Mouse (Mus musculus) cerebellum, postnatal 4 days (tissue): ENCODE measurements around the gene Nup188.

Experiments used
- DNase-seq, 2 experiments: peaks; one replicate each; pipeline ENCODE4 v3.0.0; 2022; ENCODE audit warnings: low spot score in 2 of 2, mixed read lengths in 1 of 2

Gene Nup188

GRCm38 (mm10) chr2:30286192-30287026 lies at the start of gene Nup188, which contains the start of gene Dolk:
TSS of gene Nup188 (plus strand) at chr2:30286397.
TSS of gene Dolk (minus strand) at chr2:30286334.
- peak; percentile 96 to 98 for DNase-seq

- DNase-seq = no peak
These were observed 49.6 kb upstream of the Nup188 start for GRCm38 (mm10) chr2:30236426-30237198.

- DNase-seq = peak; percentile 99 to 100
These were observed 48.9 kb upstream of the Nup188 start, which contains the start of gene Lrrc8a for GRCm38 (mm10) chr2:30237199-30237880. TSS of gene Lrrc8a (plus strand) at chr2:30237715.

DNA sequence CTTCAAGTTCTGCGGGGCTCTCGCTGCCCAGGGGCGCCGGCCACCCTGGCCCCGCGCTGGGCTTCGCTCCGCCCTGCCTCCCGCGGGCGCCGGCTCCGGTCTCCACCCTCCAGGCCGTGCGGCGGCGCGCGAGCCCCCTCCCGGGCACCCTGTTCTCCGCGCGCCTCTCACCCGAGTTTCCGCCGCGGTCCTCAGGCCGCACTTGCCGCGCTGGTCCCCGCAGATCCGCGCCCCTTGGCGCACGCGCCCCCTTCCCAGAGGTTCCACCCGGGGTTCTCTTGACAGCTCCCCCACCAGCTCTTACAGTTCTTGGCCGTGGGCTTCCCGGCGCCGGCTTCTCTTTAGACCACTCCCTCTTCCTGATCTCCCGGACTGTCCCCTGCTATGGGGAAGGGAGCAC lies 48.3 kb upstream of the Nup188 start:
- DNase-seq = peak in 1 of 2 experiments; percentile 67

GRCm38 (mm10) chr2:30238906-30239465 lies 47.2 kb upstream of the Nup188 start:
- no peak for DNase-seq

DNA sequence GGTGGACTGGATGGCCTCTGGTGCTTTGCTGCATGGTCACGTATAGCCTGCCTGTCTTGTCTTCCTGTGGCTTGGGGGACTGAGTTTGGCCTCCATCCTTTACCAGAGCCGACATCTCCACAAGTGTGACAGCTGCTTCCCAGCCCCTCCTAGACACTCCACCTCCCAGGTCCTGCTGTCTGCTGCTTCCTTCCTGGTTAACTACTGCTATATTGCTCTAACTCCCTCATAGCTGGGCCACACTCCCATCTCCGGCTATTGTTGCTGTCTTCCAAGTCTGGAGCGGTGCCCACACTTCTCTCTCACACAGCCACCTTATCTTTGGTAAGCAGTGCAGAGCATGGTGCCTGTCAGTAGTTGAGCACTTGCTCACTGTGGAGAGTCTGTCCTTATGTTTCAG lies 46.4 kb upstream of the Nup188 start:
- no peak for DNase-seq

DNA sequence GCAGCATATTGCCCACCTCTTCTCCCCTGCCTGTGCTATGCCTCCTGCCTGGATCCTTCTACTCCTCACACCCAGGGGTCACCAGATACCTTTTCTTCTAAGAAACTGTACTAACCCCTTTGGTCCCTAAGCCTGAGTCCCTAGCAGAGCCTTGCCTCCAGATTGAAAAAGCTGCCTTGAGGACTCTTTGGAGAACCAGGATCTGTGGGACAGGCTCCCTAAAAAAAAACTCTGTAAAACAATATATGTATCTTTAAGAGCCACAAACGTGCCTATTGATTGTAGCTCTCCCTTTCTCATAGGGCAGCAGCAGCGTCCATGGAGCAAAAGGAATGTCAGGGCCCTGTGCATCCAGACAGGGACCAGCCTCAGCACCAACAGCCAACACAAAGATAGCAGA lies 45.9 kb upstream of the Nup188 start, which contains the start of gene Gm28035:
Gene Gm28035 (plus strand): TSS at position 301 of the 400 bp plus-strand sequence.
- DNase-seq = no peak

DNA sequence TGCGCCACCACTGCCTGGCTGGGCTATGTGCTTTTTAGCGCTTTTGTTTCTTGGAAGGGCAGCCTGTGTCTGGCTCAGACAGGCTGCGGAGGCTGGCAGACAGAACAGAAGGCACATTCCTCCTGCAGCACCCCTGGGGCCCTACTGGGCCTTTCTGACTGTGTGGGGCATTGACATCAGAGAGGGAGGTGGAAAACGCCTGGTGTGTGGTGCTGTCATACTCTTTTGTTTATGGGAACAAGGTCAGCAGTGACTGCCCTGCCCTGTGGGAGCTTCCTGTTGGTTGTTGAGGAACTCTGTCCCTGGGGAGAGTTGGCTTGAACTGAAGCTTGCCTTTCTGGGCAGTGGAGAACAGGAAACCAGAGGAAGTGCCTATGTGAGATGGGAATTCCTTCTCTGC lies 43.7 kb upstream of the Nup188 start:
- no peak for DNase-seq

- DNase-seq = no peak
These were observed 42.8 kb upstream of the Nup188 start for GRCm38 (mm10) chr2:30243391-30243790.

- no peak for DNase-seq
These were observed 41.5 kb upstream of the Nup188 start for GRCm38 (mm10) chr2:30244595-30245178.

DNA sequence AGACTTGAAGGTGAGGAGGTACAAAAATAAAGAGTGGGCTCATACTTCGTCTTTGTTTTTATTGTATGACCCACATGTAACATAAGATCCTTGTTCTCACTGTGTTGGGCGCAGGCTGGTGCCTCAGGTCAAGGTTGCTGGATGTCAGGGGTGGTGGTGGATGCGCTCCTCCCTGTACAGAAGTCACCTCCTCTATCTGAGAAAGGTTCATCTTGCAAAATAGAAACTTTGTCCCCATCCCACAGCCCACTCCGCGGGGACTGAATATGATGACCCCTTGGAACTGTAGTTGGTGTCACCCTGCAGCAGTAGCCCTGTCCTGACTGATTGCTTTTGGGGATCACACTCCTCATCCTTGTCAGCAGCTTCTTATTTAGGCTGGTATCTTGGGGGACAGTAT lies 39.2 kb upstream of the Nup188 start:
- DNase-seq = no peak

- DNase-seq = no peak
These were observed 38.5 kb upstream of the Nup188 start for GRCm38 (mm10) chr2:30247681-30248080.

- DNase-seq = no peak
These were observed 37.0 kb upstream of the Nup188 start for GRCm38 (mm10) chr2:30249182-30249581.

- DNase-seq = no peak
These were observed 35.8 kb upstream of the Nup188 start for GRCm38 (mm10) chr2:30250166-30251128.

DNA sequence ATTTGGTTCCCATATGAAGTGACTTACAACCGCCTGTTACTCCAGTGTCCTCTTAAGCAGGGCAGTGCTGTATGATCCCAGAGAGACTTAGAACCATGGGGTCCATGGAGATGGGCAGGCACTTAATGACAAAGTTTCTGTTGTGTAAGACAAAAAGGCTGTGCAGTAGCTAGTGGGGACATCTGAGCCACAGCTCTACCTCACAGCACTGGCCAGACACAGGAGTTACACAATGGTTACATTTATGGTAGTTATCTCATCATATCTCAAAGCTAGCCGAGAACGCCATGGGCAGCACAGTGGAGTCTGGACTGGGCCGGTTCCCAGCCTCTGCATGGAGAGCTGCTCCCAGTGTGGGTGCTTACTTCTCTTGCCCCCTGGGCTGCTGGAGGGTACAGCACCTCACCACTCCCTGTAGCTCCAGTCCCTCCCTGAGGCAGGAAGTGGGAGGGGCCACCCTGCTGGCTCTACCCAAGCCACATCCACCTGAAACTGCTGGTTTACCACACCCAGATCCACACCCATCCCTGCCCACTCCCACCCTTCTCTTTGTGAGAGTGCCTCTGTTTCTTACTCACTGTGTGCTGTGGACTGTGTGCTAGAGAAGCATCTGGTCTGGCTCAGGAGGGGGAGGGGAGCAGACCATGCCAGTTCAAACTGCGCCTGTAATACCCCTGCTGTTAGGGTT lies 34.6 kb upstream of the Nup188 start:
- DNase-seq = no peak

- DNase-seq = no peak
These were observed 33.7 kb upstream of the Nup188 start for GRCm38 (mm10) chr2:30252521-30252920.

GRCm38 (mm10) chr2:30253809-30254208 lies 32.4 kb upstream of the Nup188 start:
- DNase-seq = no peak

DNA sequence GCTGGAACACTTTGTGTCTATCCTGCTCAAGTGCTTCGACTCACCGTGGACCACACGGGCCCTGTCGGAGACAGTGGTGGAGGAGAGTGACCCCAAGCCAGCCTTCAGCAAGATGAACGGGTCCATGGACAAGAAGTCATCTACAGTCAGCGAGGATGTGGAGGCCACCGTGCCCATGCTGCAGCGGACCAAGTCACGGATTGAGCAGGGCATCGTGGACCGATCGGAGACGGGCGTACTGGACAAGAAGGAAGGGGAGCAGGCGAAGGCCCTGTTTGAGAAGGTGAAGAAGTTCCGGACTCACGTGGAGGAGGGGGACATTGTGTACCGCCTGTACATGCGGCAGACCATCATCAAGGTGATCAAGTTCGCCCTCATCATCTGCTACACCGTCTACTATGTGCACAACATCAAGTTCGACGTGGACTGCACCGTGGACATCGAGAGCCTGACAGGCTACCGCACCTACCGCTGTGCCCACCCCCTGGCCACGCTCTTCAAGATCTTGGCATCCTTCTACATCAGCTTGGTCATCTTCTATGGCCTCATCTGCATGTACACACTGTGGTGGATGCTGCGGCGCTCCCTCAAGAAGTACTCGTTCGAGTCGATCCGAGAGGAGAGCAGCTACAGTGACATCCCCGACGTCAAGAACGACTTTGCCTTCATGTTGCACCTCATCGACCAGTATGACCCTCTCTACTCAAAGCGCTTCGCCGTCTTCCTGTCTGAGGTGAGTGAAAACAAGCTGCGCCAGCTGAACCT lies 30.4 kb upstream of the Nup188 start:
- no peak for DNase-seq
